Mouse (Mus musculus) liver, embryonic 12.5 days (tissue): ENCODE measurements around the gene Copg1. TPM values are rescaled to one million over a fixed set of nuclear protein-coding genes. Genes with fewer than 3 reads are reported as not detected.

ENCODE experiments used
- ATAC-seq: fragments of 200-750 bp; cut with Nextera tagmentation; 2 replicates; pipeline ENCODE4 v1.8.0; 2017; ENCODE audit warnings: moderate number of reproducible peaks, mild to moderate bottlenecking, moderate library complexity
- H3K27ac ChIP-seq: fragments of 300-500 bp; sonication (generic); 2 replicates; pipeline ENCODE4 v1.5.1; 2016; ENCODE audit warnings: mild to moderate bottlenecking
- H3K27me3 ChIP-seq: fragments of 300-500 bp; sonication (generic); replicated peaks from 2 replicates; pipeline ENCODE4 v1.6.1; 2016; ENCODE audit warnings: mild to moderate bottlenecking, moderate library complexity
- H3K36me3 ChIP-seq: fragments of 300-500 bp; sonication (generic); 2 replicates; pipeline ENCODE4 v1.6.1; 2016; ENCODE audit warnings: mild to moderate bottlenecking, moderate library complexity
- H3K4me1 ChIP-seq: fragments of 300-500 bp; sonication (generic); 2 replicates; pipeline ENCODE4 v1.6.1; 2016
- H3K4me2 ChIP-seq: fragments of 300-500 bp; sonication (generic); 2 replicates; pipeline ENCODE4 v1.6.1; 2016; ENCODE audit warnings: mild to moderate bottlenecking, moderate library complexity
- H3K4me3 ChIP-seq: fragments of 300-500 bp; sonication (generic); 2 replicates; pipeline ENCODE4 v1.5.1; 2016; ENCODE audit warnings: mild to moderate bottlenecking, moderate library complexity
- H3K9ac ChIP-seq: fragments of 300-500 bp; sonication (generic); 2 replicates; pipeline ENCODE4 v1.6.1; 2016; ENCODE audit warnings: mild to moderate bottlenecking, moderate library complexity
- H3K9me3 ChIP-seq: fragments of 300-500 bp; sonication (generic); replicated peaks from 2 replicates; pipeline ENCODE4 v1.6.1; 2016; ENCODE audit warnings: mild to moderate bottlenecking, moderate library complexity
- WGBS: fragments of 180-500 bp; shearing (Covaris S2); methylation state at CpG from one replicate; pipeline ENCODE4 v1.1.7; 2016; ENCODE audit not compliant: insufficient replicate concordance; 5-methylcytosine and 5-hydroxymethylcytosine counted together
- polyA plus RNA-seq: library from polyadenylated mRNA; unstranded; fragments of >200 nt; fragmentation: Nextera tagmentation; extraction: Ambion mirVana; gene quantifications from 2 replicates; pipeline ENCODE4 v1.2.1, GENCODE M21; 2016

Gene Copg1
- 79.2 and 85.0 TPM in 2 replicates for polyA plus RNA-seq

GRCm38 (mm10) chr6:87887594-87888233, at the start of gene Copg1:
Gene Copg1, plus strand, starts transcription at chr6:87887814.
- WGBS: under 1% methylated on average over 31 of the region's 31 CpGs
- peak within 1 kb of the TSS; percentile 75 for H3K27ac ChIP-seq
- H3K9me3 ChIP-seq: no peaks in the 10 kb centered on the region
- H3K36me3 ChIP-seq: peaks cover 40% of the 10 kb centered on the region
- no peaks in the 10 kb centered on the region for H3K27me3 ChIP-seq
- ATAC-seq: peak; percentile 96
- peak within 1 kb of the TSS; percentile 79 for H3K4me3 ChIP-seq
- H3K4me1 ChIP-seq: peaks cover 19% of the 10 kb centered on the region
- H3K4me2 ChIP-seq: peak within 1 kb of the TSS; percentile 74
- H3K9ac ChIP-seq: peak within 1 kb of the TSS; percentile 86

- Histone ChIP-seq H3K36me3 (peaks cover 59% of the 10 kb centered on the region), H3K4me3 (peak within 1 kb of the TSS; percentile 73), H3K4me1 (peaks cover 36% of the 10 kb centered on the region), H3K9me3 (no peaks in the 10 kb centered on the region), H3K9ac (peak within 1 kb of the TSS; percentile 88), H3K27ac (peak within 1 kb of the TSS; percentile 97), H3K27me3 (no peaks in the 10 kb centered on the region), H3K4me2 (peak within 1 kb of the TSS; percentile 81)
- ATAC-seq: peak; percentile 95
- under 1% methylated on average over 46 of the region's 46 CpGs for WGBS
Observed at GRCm38 (mm10) chr6:87838551-87839197, 48.9 kb upstream of the Copg1 start, which contains the start of gene Isy1. Gene Isy1, minus strand, starts transcription at chr6:87838798.

- WGBS: 48% methylated on average over 11 of the region's 11 CpGs
- H3K4me2 ChIP-seq: peak overlapping the region; percentile 81
- H3K4me3 ChIP-seq: peak overlapping the region; percentile 73
- no peaks in the 10 kb centered on the region for H3K27me3 ChIP-seq
- H3K27ac ChIP-seq: peak overlapping the region; percentile 97
- H3K9ac ChIP-seq: peak overlapping the region; percentile 88
- no peak for ATAC-seq
- H3K36me3 ChIP-seq: peaks cover 59% of the 10 kb centered on the region
- H3K9me3 ChIP-seq: no peaks in the 10 kb centered on the region
- H3K4me1 ChIP-seq: peaks cover 36% of the 10 kb centered on the region
Observed at GRCm38 (mm10) chr6:87839797-87840341, 47.7 kb upstream of the Copg1 start.

GRCm38 (mm10) chr6:87841635-87842034, 46.0 kb upstream of the Copg1 start:
- Histone ChIP-seq H3K9me3 (no peaks in the 10 kb centered on the region), H3K27ac (0 out of 2 replicates have a peak overlapping the region, but pooled peaks have one; percentile 21), H3K36me3 (peaks cover 64% of the 10 kb centered on the region), H3K4me3 (no peak overlapping the region), H3K27me3 (no peaks in the 10 kb centered on the region), H3K4me2 (no peak overlapping the region), H3K4me1 (peaks cover 40% of the 10 kb centered on the region), H3K9ac (no peak overlapping the region)
- ATAC-seq: no peak
- WGBS: 60% methylated on average over 8 of the region's 8 CpGs

- H3K36me3 ChIP-seq: peaks cover 67% of the 10 kb centered on the region
- H3K27me3 ChIP-seq: no peaks in the 10 kb centered on the region
- ATAC-seq: no peak
- no peaks in the 10 kb centered on the region for H3K9me3 ChIP-seq
- H3K9ac ChIP-seq: no peak overlapping the region
- H3K4me2 ChIP-seq: no peak overlapping the region
- H3K4me3 ChIP-seq: no peak overlapping the region
- WGBS: 16% methylated on average over 1 of the region's 1 CpGs
- H3K27ac ChIP-seq: peak overlapping the region; percentile 21; the same call in 1 of the 2 replicates
- peaks cover 40% of the 10 kb centered on the region for H3K4me1 ChIP-seq
Observed at GRCm38 (mm10) chr6:87842254-87842653, 45.4 kb upstream of the Copg1 start.

- Histone ChIP-seq H3K9me3 (no peaks in the 10 kb centered on the region), H3K27me3 (no peaks in the 10 kb centered on the region), H3K4me3 (no peak overlapping the region), H3K4me1 (peaks cover 39% of the 10 kb centered on the region), H3K9ac (no peak overlapping the region), H3K27ac (0 out of 2 replicates have a peak overlapping the region, but pooled peaks have one; percentile 3), H3K4me2 (no peak overlapping the region), H3K36me3 (peaks cover 84% of the 10 kb centered on the region)
- no peak for ATAC-seq
- 85% methylated on average over 13 of the region's 13 CpGs for WGBS
Observed at GRCm38 (mm10) chr6:87845031-87845695, 42.5 kb upstream of the Copg1 start.

- H3K4me3 ChIP-seq: no peak overlapping the region
- H3K27me3 ChIP-seq: no peaks in the 10 kb centered on the region
- H3K27ac ChIP-seq: 0 out of 2 replicates have a peak overlapping the region, but pooled peaks have one; percentile 38
- no peak for ATAC-seq
- H3K36me3 ChIP-seq: peaks cover 71% of the 10 kb centered on the region
- peaks cover 35% of the 10 kb centered on the region for H3K4me1 ChIP-seq
- peak overlapping the region; percentile 84 for H3K4me2 ChIP-seq
- H3K9ac ChIP-seq: 0 out of 2 replicates have a peak overlapping the region, but pooled peaks have one; percentile 7
- no peaks in the 10 kb centered on the region for H3K9me3 ChIP-seq
- WGBS: 49% methylated on average over 1 of the region's 1 CpGs
Observed at GRCm38 (mm10) chr6:87846813-87847212, 40.8 kb upstream of the Copg1 start.

- Histone ChIP-seq H3K4me1 (peaks cover 58% of the 10 kb centered on the region), H3K4me2 (peak overlapping the region; percentile 84), H3K27ac (peak overlapping the region; percentile 92), H3K9ac (peak overlapping the region; percentile 98), H3K4me3 (peak overlapping the region; percentile 88), H3K27me3 (no peaks in the 10 kb centered on the region), H3K36me3 (peaks cover 42% of the 10 kb centered on the region), H3K9me3 (no peaks in the 10 kb centered on the region)
- no peak for ATAC-seq
- 0% methylated on average over 8 of the region's 8 CpGs for WGBS
Observed at GRCm38 (mm10) chr6:87849780-87850154, 37.8 kb upstream of the Copg1 start.

GRCm38 (mm10) chr6:87850155-87850899, 37.3 kb upstream of the Copg1 start:
- WGBS: 2% methylated on average over 73 of the region's 73 CpGs
- Histone ChIP-seq H3K4me1 (peaks cover 58% of the 10 kb centered on the region), H3K27me3 (no peaks in the 10 kb centered on the region), H3K27ac (peak overlapping the region; percentile 92), H3K4me3 (peak overlapping the region; percentile 88), H3K36me3 (peaks cover 37% of the 10 kb centered on the region), H3K9me3 (no peaks in the 10 kb centered on the region), H3K9ac (peak overlapping the region; percentile 98), H3K4me2 (peak overlapping the region; percentile 84)
- peak; percentile 72 for ATAC-seq

GRCm38 (mm10) chr6:87850900-87851614, 36.6 kb upstream of the Copg1 start, which contains the start of gene Cnbp:
Gene Cnbp, minus strand, starts transcription at chr6:87851106.
- peak within 1 kb of the TSS; percentile 84 for H3K4me2 ChIP-seq
- under 1% methylated on average over 55 of the region's 55 CpGs for WGBS
- peaks cover 29% of the 10 kb centered on the region for H3K36me3 ChIP-seq
- H3K9me3 ChIP-seq: no peaks in the 10 kb centered on the region
- H3K9ac ChIP-seq: peak within 1 kb of the TSS; percentile 98
- H3K27ac ChIP-seq: peak within 1 kb of the TSS; percentile 92
- peaks cover 58% of the 10 kb centered on the region for H3K4me1 ChIP-seq
- peak within 1 kb of the TSS; percentile 88 for H3K4me3 ChIP-seq
- no peaks in the 10 kb centered on the region for H3K27me3 ChIP-seq
- peak; percentile 95 for ATAC-seq
